Mouse (Mus musculus): Measurements from ENCODE around the gene Mmp14.

Mmp14 gene

DNA sequence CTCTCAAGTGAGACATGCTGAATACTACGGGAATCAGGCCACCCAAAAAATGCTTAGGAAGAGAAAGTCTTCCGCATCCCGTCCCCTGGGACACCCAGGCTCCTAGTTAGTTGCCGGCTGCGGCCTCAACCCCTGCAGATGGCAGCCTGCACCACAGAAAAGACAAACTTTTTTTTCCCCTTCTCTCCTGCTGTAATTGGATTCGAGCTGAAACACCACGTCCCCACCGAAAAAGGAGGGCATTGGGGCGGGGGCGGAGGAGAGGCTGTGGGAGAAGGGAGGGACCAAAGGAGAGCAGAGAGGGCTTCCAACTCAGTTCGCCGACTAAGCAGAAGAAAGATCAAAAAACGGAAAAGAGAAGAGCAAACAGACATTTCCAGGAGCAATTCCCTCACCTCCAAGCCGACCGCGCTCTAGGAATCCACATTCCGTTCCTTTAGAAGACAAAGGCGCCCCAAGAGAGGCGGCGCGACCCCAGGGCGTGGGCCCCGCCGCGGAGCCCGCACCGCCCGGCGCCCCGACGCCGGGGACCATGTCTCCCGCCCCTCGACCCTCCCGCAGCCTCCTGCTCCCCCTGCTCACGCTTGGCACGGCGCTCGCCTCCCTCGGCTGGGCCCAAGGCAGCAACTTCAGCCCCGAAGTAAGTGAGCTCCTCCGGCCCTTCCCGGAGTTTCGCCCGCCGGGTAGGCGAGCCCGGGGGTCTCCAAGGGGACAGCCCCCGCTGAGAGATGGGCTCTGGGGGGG is at the start of gene Mmp14:
TSS of gene Mmp14 (plus strand) at position 279 of the 744 bp plus-strand sequence.
- DNase-seq (ENCODE audit: low spot score in 2 of 2) = peak; percentile 78 to 79

DNA sequence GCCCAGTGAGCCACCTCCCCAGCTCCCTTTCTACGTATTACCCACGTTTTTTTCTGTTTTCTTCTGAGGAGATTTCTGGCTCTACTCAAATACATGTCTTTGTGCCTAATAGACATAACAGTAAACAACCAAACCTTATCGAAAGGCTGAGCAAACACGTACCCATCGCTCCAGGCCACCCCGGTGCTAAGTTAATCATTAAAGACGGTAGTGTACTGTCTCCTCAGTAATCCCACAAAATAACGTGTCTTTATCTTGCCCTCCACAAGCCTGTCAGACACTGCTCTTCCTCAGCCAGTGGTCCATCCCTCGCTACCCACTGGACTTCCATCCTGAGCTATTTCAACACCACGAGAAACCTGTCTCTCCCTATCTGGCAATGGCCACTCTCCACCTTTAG is 49.6 kb upstream of the Mmp14 start:
- DNase-seq (ENCODE audit: low spot score in 2 of 2) = no peak

DNA sequence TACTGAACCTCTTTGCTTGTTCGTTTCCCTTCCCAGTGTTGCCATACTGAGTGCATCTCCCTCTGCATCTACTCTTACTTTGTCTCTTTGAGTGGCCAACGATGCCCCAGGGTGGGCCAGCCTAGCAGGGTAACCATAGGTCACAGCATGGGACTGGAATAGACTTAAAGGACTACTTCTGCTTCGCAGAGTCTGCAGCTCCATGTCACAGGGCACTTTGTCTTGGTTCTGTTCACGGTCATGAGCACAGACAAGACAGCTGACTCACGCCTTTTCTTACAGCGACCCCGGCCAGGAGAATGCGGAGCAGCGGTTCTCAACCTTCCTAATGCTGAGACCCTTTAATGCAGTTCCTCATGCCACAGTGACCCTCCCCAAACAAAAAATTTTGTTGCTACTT is 48.8 kb upstream of the Mmp14 start:
- peak in 1 of 2 experiments; percentile 40 for DNase-seq (ENCODE audit: low spot score in 2 of 2)

DNA sequence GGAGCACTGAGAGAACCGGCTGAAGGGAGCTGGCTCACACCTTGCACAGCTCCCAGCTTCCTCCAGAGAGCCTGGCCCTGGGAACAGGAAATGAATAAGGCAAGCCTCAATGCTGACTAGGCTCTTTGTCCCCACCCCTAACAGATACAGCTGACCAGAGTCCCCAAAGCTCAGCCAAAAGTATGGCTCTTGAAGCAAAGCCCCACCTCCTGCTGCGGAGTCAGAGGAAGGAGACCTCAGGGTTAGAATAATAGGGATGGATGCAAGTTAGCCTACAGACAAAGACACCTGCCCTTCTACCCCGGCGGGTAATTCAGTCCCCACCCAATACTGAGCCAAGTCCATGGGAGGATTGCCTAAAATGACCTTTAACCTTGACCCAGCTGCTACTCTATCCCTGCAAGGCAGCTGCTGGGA is 48.0 kb upstream of the Mmp14 start:
- peak; percentile 28 to 41 for DNase-seq (ENCODE audit: low spot score in 2 of 2)

DNA sequence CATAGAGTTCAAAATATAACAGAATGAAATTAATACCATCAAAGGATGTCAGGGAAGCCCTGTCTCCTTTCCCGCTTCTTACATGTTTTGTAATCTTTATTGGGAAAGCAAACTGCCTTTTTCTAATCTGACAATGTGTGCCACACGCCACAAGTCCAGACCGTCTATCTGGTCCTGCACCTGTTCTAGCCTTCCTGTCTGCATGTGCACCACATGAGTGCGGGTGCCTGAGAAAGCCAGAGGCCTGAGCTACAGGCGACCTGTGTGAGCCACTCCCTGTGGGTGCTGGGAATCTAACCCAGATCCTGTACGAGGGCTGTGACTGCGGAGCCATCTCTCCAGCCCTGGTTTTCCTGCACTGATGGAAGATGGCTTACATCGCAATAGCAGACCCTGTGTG is 47.0 kb upstream of the Mmp14 start:
- DNase-seq (ENCODE audit: low spot score in 2 of 2) = no peak

DNA sequence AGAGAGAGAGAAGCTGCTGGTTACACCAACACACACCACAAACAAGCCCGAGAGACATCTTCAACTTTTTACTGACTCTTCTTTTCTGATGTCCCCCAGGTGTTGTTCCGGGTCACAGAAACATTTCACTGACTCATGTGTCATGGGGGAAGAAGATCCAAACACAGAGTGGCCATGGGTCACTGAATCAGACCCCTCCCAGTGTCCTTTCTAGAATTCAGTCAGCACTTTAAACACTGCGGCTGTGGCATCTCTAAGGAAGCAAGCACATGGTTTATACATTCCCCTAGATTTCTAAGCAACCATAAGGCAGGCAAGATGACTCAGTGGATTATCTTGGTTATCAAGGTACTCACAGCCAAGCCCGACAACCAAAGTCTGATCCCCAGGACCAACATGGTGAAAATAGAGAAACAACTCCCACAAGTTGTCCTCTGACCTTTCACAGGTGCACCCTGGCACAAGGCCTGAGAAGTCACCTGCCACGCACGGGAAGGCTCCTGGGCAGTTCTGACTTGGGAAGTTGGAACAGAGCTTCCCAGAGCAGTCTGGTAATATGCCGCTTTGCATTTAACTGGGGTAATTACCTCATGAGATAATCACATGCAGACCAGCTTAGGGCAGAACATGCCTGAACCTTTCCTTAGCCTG is 45.3 kb upstream of the Mmp14 start:
- no peak for DNase-seq (ENCODE audit: low spot score in 2 of 2)

DNA sequence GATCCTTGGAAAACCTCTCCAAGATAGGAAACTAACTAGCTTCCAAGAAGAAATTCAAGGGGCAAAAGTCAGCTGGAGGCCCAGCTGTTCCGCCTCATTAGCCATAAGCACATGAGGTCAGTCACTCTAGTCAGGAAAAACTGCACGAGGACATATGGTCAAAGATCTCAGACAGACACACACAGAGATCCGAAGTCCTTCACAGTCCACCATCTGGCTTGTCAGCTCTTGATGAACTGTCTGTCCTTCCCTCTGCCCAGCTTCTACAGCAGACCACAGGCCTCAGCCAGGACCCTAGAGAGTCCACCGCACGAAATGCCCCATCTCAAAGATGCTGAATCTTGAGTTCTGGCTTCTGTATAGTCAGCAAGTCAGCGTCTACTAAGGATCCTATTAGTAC is 43.9 kb upstream of the Mmp14 start:
- DNase-seq (ENCODE audit: low spot score in 2 of 2) = no peak

DNA sequence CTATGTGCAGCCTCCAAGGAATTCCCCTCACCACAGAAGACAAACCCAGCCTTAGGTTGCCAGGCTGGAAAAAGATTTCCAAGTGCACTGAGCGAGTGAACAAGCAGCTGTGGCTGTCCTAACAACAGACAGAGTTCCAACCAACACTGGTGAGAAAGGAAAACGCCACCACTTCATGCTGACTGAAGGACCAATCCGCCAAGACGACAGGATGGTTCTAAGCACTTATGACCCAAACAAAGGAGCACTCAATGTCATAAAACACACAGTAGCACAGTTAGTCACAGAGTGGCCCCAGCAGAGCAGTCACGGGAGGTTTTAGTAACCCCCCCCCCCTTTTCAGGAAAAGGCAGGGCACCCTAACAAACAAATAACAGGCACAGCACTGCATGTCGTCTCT is 40.6 kb upstream of the Mmp14 start:
- no peak for DNase-seq (ENCODE audit: low spot score in 2 of 2)

DNA sequence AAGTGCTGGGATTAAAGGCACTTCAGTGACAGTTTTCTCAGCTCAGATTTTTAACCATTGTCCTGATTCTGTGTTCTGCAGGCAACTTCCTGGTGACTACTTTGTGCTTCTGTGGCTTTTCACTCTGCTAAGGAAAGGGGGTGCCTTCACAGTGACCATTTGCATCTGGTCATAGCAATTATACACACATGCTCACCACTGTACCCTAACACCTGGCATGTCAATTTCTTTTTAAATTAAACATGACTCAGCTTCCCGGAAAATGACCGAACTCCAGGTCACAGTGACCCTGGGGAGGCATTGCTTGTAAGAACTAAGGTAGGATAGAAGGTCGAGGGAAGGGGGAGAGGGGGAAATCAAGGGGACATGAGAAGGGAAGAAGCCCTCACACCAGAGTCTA is 37.6 kb upstream of the Mmp14 start:
- no peak for DNase-seq (ENCODE audit: low spot score in 2 of 2)

DNA sequence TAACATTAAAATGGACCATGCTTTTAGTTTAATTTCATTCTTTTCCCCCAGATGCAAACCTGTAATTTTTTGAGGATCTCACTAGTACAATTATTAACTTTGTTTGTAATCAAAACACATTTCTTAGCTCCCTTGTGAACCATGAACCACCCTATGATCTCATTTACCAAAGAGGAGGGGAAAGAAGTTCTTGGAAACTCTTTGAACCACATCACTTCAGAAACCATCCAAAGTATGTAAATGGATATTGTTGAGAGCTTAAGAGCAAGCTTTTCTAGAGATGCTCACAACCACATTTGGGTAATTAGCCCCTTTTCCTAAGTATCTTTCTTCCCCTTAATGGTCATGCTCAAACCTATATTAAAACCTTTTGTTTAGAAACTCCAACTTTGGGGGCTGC is 37.1 kb upstream of the Mmp14 start:
- no peak for DNase-seq (ENCODE audit: low spot score in 2 of 2)

DNA sequence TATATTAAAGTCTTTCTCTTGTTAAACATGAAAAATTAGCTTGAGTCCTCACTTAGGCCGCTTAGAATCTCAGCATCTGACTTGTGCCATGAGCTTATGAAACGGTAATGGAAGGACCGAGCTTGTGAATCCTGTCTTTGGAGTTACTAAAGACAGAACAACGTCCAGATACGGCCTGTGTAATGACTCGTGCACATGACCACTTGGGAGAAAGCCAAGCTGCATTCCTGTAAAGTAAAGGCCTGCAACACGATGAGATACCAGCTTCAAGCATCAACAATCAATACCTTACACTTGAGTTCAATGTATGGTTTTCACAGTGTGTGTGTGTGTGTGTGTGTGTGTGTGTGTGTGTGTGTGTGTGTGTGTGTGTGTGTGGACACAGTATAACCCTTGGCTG is 34.7 kb upstream of the Mmp14 start:
- no peak for DNase-seq (ENCODE audit: low spot score in 2 of 2)

DNA sequence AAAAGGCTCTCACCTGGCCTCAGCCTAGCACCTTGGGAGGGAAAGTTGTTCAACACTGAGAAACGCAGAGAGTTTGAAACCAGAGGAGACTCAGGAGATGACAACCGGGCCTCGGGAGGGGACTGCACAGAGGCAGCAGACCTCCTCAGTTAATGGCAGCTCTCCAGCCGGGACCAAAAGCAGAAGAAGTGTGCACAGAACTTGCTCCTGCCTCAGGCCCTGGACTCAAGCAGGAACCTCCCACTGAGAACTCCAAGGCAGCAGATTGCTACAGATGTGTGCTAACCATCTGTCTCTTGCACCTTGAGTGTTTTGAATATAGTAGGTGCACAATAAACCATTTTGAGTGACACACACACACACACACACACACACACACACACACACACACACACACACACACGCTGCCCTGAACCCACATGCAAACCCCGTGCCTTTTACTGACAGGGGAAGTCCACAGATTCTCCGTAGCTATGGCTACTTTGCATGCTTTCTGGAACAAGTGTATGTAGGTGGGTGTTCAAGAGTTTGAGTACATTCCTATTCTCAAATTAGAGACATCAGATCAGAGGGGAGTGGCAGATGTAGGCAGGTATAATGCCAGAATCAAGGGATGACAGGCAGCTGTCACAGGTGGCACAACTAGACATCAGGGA is 33.4 kb upstream of the Mmp14 start:
- peak; percentile 44 for DNase-seq (ENCODE audit: low spot score in 2 of 2)

DNA sequence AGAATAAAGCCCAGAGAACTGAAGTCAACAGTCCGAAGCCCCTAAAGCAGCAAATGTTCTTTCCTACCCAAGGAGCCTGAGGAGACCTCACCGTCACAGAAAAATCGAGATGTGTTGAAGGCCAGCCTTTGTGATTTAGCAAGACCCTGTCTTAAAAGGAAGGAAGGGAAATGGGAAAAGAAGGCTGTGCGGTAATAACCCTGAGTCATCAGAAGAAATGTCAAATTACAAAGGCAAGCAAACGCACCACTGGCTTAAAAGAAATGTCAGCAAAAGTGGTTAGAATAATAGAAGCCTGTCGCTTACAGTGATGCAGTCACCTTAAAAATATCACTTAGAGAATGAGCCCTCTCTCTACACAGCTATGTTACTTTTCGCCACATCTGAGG is 32.9 kb upstream of the Mmp14 start:
- DNase-seq (ENCODE audit: low spot score in 2 of 2) = no peak

DNA sequence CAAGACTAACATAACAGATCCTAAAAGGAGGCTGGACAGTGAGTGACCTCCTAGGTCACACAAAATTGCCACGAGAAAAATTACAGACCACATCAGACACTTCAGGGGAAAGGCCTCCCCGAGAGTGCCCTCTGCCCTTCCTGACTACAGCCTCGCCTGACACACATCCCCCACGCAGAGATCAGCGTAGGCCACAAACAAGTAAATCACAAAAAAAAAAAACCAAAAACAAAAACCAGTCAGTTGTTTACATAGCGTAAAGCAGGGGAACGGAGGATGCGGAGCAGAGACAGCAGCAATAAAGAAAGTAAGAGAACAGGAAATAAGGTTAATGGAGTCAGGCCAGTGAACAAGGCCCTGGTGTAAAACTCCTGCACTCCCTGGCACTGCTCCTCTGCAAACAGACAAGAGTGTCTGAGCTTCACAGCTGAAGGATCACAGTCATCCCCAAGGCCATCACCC is 32.5 kb upstream of the Mmp14 start:
- no peak for DNase-seq (ENCODE audit: low spot score in 2 of 2)

DNA sequence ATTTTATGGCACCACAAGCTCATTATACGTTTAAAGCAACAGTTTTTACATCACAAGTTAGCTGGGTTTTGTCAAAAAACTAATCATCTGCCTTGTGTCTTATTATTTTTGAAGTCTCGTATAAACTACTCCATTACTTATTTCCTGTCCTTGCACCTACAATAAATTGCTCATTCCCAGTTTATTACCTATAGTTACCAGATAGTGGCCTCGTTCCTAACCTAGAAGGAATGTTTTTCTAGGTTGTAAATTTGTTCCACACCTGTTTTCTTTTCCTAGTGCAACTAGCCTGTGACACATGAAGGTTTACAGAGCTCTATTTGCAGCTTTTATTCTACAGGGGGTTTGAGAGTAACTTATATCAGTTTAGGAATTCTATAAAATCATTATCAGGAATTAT is 29.7 kb upstream of the Mmp14 start:
- no peak for DNase-seq (ENCODE audit: low spot score in 2 of 2)

DNA sequence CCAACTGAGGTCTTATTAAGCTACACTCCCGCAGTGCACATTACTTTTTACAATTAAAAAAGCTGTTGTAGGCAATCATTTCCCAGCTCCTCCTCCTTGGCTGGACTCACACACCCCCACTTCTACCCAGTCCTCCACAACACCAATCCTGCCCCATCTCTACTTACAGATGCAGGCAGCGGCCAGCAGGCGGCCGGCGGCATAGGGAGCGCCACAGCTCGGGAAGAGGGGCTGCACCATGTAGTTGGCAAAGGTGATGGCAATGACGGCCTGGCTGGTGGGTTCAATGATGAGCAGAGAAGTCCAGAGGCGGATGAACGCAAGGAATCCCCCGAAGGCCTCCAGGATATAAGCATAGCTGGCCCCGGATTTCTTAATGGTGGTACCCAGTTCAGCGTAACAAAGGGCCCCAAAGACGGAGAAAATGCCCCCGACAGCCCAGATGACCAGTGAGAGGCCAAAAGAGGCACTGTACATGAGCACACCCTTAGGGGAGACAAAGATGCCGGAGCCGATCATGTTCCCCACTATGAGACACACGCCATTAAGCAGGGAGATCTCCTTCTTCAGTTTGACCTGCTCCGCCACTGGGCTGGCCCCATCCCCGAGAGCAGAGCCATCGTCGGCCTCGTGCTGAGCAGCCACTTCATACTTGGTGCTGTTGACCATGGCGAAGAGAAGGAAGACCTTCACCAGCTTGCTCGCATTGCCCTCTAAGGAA is 22.9 kb upstream of the Mmp14 start:
- DNase-seq (ENCODE audit: low spot score in 2 of 2) = peak in 1 of 2 experiments; percentile 37

DNA sequence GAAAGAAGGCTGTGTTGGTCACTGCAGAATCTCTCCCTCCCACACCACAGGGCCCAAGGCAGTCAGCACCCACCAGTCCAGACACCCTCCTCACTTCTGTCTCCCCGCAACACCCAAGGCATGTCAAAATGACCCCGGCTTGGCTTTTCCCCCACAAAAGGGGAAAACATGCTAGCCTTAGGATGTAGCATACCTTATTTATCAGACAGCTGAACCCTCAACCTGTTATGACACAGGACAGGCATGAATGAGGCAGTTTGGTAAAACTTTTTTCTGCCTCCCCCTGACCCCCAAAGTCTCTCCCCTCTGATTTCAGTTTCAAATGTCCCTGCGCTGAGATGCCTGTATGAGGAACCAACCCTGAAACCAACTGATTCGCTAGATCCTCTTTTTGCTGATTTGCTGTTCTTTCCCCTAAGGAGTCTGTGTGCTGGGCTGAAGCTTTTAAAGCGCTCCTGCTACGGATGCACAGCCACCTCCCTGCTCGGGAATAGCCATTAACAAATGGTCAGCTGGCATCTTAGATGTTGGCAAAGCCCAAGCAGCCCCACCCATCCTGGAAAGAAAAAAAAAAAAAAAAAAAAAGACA is 22.3 kb upstream of the Mmp14 start:
- no peak for DNase-seq (ENCODE audit: low spot score in 2 of 2)

DNA sequence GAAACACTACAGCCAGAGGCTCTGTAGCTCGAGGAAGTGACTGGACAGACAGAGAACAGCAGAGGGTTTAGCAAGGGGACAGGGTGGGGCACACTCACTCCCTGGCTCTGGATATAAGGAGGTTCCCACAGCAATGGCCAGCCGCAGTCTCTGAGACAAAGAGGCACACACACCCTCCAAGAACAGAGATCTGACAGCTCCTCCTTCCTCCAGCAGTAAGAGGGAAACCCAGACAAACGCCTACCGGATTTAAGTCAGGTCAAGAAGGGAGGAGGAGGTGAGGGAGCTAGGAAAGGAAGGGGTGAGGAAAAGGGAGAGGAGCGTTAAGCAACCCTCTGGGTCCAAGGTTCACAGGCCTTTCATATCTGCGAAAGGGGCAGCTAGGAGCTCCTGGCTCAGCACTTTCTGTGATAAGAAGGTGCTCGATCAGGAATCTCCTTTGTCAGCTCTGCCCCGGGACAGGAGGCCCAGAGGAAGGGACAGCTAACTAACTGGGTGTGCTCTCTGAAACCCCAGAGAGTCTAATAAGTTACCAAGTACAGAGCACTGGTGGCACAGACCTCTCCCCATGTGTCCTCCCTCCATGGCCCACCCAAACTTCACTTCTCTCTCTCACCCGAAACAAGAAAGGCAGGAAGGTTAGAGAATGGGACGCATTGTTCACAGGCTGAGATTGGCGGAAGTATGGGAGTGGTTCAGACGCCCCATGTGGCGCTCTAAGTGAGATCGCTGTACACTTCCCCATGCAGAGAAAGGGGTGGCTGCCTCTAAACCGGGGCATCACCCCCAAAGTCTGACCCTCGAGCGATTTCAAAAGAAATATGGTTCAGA is 21.2 kb upstream of the Mmp14 start:
- no peak for DNase-seq (ENCODE audit: low spot score in 2 of 2)

DNA sequence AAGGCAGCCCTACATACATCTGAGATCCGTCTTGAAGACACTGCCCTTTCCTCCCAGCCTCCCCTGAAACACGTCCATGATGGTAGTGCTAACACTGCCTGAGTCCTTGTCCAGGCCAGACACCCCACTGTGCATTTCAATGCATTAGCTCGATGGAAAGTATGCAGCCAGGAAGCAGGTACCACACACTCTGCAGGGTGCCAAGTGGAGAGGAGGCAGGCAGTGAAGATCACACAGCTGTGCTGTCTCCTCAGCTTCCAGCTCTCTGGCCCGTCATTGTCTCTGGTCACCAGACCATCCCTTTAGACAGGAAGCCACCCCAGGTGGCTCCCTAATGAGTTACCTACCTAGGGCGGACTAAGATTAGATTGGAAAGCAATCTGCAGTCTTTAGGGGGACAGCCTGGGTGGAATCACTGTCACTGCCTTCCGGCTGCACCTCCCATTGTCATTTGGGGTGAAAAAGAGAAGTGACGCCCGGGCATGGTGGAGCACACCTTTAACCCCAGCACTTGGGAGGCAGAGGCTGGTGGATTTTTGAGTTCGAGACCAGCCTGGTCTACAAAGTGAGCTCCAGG is 19.3 kb upstream of the Mmp14 start:
- no peak for DNase-seq (ENCODE audit: low spot score in 2 of 2)

DNA sequence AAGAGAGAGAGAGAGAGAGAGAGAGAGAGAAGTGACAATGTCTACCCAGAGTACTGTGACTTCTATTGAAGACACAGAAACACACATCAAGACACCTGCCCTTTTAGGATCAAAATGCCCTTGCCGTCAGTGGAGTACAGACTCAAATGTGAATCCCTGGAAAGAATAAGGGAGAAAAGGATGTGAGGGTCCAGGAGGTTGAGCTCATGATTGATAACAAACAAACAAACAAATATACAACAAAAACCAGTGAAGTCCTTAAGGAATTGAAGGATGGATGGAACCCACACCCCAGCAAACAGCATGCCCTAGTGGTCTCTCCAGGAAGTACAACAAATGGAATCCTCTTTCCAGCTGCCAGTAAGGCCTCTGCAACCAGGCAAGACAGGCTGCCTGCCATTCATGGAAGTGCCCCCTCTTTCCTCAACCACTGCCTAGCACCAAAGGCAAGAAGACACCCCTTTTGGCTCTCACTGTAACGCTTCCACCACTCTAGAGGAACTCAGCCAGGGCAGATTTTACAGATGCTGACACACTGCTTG is 18.7 kb upstream of the Mmp14 start:
- peak in 1 of 2 experiments; percentile 56 for DNase-seq (ENCODE audit: low spot score in 2 of 2)
